Mouse (Mus musculus): ENCODE measurements around the gene Nupl1. TPM values are rescaled to one million over a fixed set of nuclear protein-coding genes. Genes with fewer than 3 reads are reported as not detected.

The Nupl1 gene
- total and polyA plus RNA-seq, 3 experiments: not detected

DNA sequence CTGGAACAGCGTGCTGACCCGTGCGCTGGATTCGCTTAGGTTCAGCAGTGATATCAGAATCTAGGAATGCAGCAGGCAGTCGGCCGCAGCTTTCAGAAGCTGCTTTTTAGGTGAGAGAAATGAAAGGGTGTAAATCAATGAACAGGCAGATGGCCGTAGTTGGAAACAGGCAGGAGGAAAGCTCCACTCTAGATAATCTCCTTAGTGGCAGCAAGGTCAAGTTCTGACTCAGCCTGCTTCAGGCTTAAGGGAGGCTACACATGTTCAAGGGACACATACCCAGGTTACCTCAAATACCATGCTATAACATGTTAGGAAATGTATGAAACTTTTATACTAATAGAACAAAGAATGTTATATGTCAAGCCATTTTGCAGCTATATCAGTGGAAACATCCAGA, 11.1 kb upstream of the Nupl1 start:
- 50% methylated on average over 7 of the region's 7 CpGs for WGBS
- intact Hi-C loops (cut with DNase I): loop anchor here (10.0 kb wide), 3 partner anchors 432 to 1182 kb away; partner anchors contain the start of gene Cdadc1
- Histone ChIP-seq H3K27ac (no peak overlapping the region), H3K4me3 (no peak overlapping the region), H3K4me1 (ENCODE audit: control insufficient read depth, insufficient read depth, low read length) (no peaks in the 10 kb centered on the region; the same call in 1 of the 2 replicates), H3K36me3 (ENCODE audit: control insufficient read depth, insufficient read depth, low read length) (no peaks in the 10 kb centered on the region), H3K79me2 (replicated peaks; ENCODE audit: control insufficient read depth, insufficient read depth, low read length) (no peaks in the 10 kb centered on the region), H3K9ac (ENCODE audit: low read depth, low read length) (no peak overlapping the region), H3K27me3 (ENCODE audit: control insufficient read depth, insufficient read depth, low read length) (no peaks in the 10 kb centered on the region)
- no peak for DNase-seq
- TF ChIP-seq POLR2A (IDR thresholded peaks at IDR 0.05; ENCODE audit: insufficient read depth, low read depth, low read length) (no peak), CTCF (IDR thresholded peaks at IDR 0.05) (no peak), EP300 (IDR thresholded peaks at IDR 0.05; ENCODE audit: insufficient read depth, low read depth, low read length) (no peak)

DNA sequence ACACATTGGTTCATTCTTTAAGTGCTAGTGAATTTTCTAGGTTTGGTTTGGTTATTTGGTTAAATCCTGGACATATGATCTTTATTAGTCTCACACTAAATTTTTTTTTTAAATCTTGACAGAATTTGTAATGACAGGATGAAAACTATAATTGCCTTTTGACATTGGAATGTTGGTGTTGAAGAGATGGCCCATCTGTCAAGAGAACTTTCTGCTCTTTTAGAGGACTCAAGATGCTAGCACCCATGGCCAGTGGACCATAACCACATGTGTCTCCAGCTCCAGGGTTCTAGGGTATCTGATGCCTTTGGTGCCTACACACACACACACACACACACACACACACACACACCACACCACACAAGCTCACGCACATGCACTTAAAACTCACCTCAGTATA, 6.6 kb upstream of the Nupl1 start:
- TF ChIP-seq CTCF (IDR thresholded peaks at IDR 0.05): no peak
- TF ChIP-seq EP300 (IDR thresholded peaks at IDR 0.05; ENCODE audit: insufficient read depth, low read depth, low read length): no peak
- no peak for TF ChIP-seq POLR2A (IDR thresholded peaks at IDR 0.05; ENCODE audit: insufficient read depth, low read depth, low read length)
- Histone ChIP-seq H3K79me2 (replicated peaks; ENCODE audit: control insufficient read depth, insufficient read depth, low read length) (no peaks in the 10 kb centered on the region), H3K27me3 (ENCODE audit: control insufficient read depth, insufficient read depth, low read length) (no peaks in the 10 kb centered on the region), H3K27ac (no peak overlapping the region), H3K36me3 (ENCODE audit: control insufficient read depth, insufficient read depth, low read length) (no peaks in the 10 kb centered on the region), H3K9ac (ENCODE audit: low read depth, low read length) (no peak overlapping the region), H3K4me1 (ENCODE audit: control insufficient read depth, insufficient read depth, low read length) (no peaks in the 10 kb centered on the region), H3K4me3 (no peak overlapping the region)
- no peak for DNase-seq
- WGBS: 86% methylated on average over 1 of the region's 1 CpGs
- intact Hi-C loops (cut with DNase I): loop anchor here (10.0 kb wide), 2 partner anchors 527 to 917 kb away; partner anchors contain the start of gene Mipep

DNA sequence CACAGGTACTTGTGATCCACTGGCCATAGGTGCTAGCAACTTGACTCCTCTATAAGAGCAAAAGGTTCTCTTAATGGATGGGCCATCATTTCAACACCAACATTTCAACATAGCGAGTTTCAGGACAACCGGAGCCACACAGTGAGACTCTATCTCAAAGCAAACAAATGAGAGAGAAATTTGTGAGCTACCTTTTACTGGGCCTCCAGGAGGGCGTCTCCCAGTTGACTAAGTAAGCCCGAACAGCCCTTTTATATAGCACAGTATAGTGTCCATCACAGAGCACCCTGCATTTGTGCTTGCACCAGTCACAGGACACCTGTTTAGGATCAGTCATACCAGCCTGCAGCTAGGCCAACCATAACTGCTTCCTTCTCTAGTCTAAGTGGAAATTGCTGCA, 5.9 kb upstream of the Nupl1 start:
- WGBS: 77% methylated on average over 4 of the region's 4 CpGs
- intact Hi-C loops (cut with DNase I): loop anchor here (10.0 kb wide), 2 partner anchors 528 to 918 kb away; partner anchors contain the start of gene Mipep
- no peak overlapping the region for H3K27ac ChIP-seq

DNA sequence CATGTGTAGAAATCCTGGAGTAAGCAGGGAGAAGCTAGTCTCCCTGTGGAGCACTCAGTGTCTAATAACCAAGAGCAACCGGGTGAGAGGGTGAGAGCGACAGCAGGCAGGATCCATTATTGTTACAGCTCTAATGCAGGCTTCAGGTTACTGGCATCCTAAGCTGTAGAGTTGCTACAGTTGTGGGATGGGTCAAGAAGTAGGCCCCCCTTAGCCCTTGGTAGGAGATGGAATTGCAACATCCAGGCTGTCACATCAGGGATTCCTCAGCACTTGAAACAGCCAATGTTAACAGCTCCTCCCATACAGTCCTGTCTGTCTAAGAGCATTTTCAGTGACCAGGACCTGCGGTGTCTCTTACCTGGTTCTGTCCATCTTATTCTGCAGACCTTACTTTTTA, 5.1 kb upstream of the Nupl1 start:
- no peaks in the 10 kb centered on the region for H3K27me3 ChIP-seq (ENCODE audit: control insufficient read depth, insufficient read depth, low read length)
- no peak overlapping the region for H3K9ac ChIP-seq (ENCODE audit: low read depth, low read length)
- H3K27ac ChIP-seq: no peak overlapping the region
- intact Hi-C loops (cut with DNase I): loop anchor here (10.0 kb wide), 2 partner anchors 528 to 918 kb away; partner anchors contain the start of gene Mipep
- whole genome bisulfite sequencing: 27% methylated on average over 3 of the region's 3 CpGs
- TF ChIP-seq POLR2A (IDR thresholded peaks at IDR 0.05; ENCODE audit: insufficient read depth, low read depth, low read length) (no peak), EP300 (IDR thresholded peaks at IDR 0.05; ENCODE audit: insufficient read depth, low read depth, low read length) (no peak), CTCF (IDR thresholded peaks at IDR 0.05) (no peak)
- H3K79me2 ChIP-seq (replicated peaks; ENCODE audit: control insufficient read depth, insufficient read depth, low read length): no peaks in the 10 kb centered on the region
- no peak for DNase-seq
- H3K4me3 ChIP-seq: no peak overlapping the region
- no peaks in the 10 kb centered on the region; the same call in none of the 2 replicates for H3K4me1 ChIP-seq (ENCODE audit: control insufficient read depth, insufficient read depth, low read length)
- H3K36me3 ChIP-seq (ENCODE audit: control insufficient read depth, insufficient read depth, low read length): no peaks in the 10 kb centered on the region

More for the DNA sequence above, 5.9 kb upstream of the Nupl1 start:
- TF ChIP-seq EP300 (IDR thresholded peaks at IDR 0.05; ENCODE audit: insufficient read depth, low read depth, low read length): no peak
- no peak for TF ChIP-seq POLR2A (IDR thresholded peaks at IDR 0.05; ENCODE audit: insufficient read depth, low read depth, low read length)
- no peak for TF ChIP-seq CTCF (IDR thresholded peaks at IDR 0.05)
- Histone ChIP-seq H3K27me3 (ENCODE audit: control insufficient read depth, insufficient read depth, low read length) (no peaks in the 10 kb centered on the region), H3K4me3 (no peak overlapping the region), H3K9ac (ENCODE audit: low read depth, low read length) (no peak overlapping the region), H3K36me3 (ENCODE audit: control insufficient read depth, insufficient read depth, low read length) (no peaks in the 10 kb centered on the region), H3K4me1 (ENCODE audit: control insufficient read depth, insufficient read depth, low read length) (no peaks in the 10 kb centered on the region; the same call in none of the 2 replicates), H3K79me2 (replicated peaks; ENCODE audit: control insufficient read depth, insufficient read depth, low read length) (no peaks in the 10 kb centered on the region)
- DNase-seq: no peak

DNA sequence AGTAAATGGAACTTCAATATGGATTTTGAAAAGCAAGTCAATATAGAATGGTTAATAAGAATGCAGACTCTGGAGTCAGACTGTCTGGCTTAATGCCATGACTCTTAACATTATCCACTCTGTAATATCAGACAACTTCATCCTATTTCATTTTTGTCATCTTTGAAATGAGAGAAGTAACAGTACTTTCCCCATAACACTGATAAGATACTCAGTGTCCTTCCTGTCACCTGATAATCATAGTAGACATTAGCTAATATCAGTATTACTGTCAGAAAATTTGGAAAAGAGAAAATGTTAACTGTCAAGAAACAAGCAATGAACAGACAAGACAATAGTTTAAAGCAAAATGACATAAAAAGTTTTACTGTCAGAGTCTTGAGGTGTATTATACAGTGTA, 3.5 kb upstream of the Nupl1 start:
- H3K36me3 ChIP-seq (ENCODE audit: control insufficient read depth, insufficient read depth, low read length): no peaks in the 10 kb centered on the region
- no peak for DNase-seq
- H3K79me2 ChIP-seq (replicated peaks; ENCODE audit: control insufficient read depth, insufficient read depth, low read length): peaks cover 3% of the 10 kb centered on the region; the same call in 1 of the 2 replicates
- no peaks in the 10 kb centered on the region for H3K27me3 ChIP-seq (ENCODE audit: control insufficient read depth, insufficient read depth, low read length)
- TF ChIP-seq EP300 (IDR thresholded peaks at IDR 0.05; ENCODE audit: insufficient read depth, low read depth, low read length): no peak
- TF ChIP-seq POLR2A (IDR thresholded peaks at IDR 0.05; ENCODE audit: insufficient read depth, low read depth, low read length): no peak
- no peak for TF ChIP-seq CTCF (IDR thresholded peaks at IDR 0.05)
- no peak overlapping the region for H3K4me3 ChIP-seq
- H3K9ac ChIP-seq (ENCODE audit: low read depth, low read length): no peak overlapping the region
- no peak overlapping the region for H3K27ac ChIP-seq
- intact Hi-C loops (cut with DNase I): loop anchor here (10.0 kb wide), 2 partner anchors 530 to 920 kb away; partner anchors contain the start of gene Mipep
- H3K4me1 ChIP-seq (ENCODE audit: control insufficient read depth, insufficient read depth, low read length): no peaks in the 10 kb centered on the region; the same call in none of the 2 replicates

DNA sequence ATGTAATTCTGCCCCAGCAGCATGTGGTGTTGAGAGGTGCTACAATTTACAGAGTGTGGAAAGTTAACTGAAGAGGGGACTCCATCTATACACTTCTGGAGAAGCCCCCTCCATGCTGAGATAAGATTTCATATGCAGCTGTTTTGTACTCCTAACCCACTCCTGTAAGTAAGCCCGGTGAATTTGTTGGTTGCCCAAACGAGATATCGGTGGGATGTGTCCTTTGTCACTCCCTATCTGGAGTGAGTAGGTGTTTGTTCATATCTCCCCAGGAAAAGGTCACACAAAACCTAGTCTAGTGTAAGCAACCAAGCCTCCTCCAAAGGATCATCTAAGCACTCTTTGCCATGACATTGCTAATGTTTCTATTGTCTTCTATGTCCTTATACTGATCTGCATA, 2.2 kb upstream of the Nupl1 start:
- 75% methylated on average over 3 of the region's 3 CpGs for WGBS

More for the DNA sequence above, 2.2 kb upstream of the Nupl1 start:
- Histone ChIP-seq H3K4me3 (no peak overlapping the region), H3K36me3 (ENCODE audit: control insufficient read depth, insufficient read depth, low read length) (no peaks in the 10 kb centered on the region), H3K27ac (no peak overlapping the region), H3K4me1 (ENCODE audit: control insufficient read depth, insufficient read depth, low read length) (no peaks in the 10 kb centered on the region; the same call in none of the 2 replicates), H3K79me2 (replicated peaks; ENCODE audit: control insufficient read depth, insufficient read depth, low read length) (peaks cover 3% of the 10 kb centered on the region; the same call in 1 of the 2 replicates), H3K9ac (ENCODE audit: low read depth, low read length) (no peak overlapping the region), H3K27me3 (ENCODE audit: control insufficient read depth, insufficient read depth, low read length) (no peaks in the 10 kb centered on the region)
- intact Hi-C loops (cut with DNase I): loop anchor here (10.0 kb wide), 2 partner anchors 531 to 921 kb away; partner anchors contain the start of gene Mipep
- TF ChIP-seq EP300 (IDR thresholded peaks at IDR 0.05; ENCODE audit: insufficient read depth, low read depth, low read length): no peak
- no peak for TF ChIP-seq CTCF (IDR thresholded peaks at IDR 0.05)
- no peak for TF ChIP-seq POLR2A (IDR thresholded peaks at IDR 0.05; ENCODE audit: insufficient read depth, low read depth, low read length)
- no peak for DNase-seq

Data from heart, adult 2 months (tissue).